Comparison of ENCODE assay signal across 8 mouse cellular contexts in genomic region chr2:93849505-93850089, GRCm38 (mm10). TPM values are rescaled to one million over a fixed set of nuclear protein-coding genes. Genes with fewer than 3 reads are reported as not detected.
DNase-seq lines count a peak whose midpoint lies in the region; ATAC-seq and TF ChIP-seq lines count a peak whose summit lies in the region.

TSS of gene Accs (minus strand) at chr2:93849943.

- H3K4me2 ChIP-seq in heart, embryonic 12.5 days = peak within 1 kb of the TSS; percentile 78
- H3K4me2 ChIP-seq in kidney, embryonic 16.5 days (replicated peaks; ENCODE audit: low read depth, low read length) = peak within 1 kb of the TSS; percentile 82
- peak within 1 kb of the TSS; percentile 76 for H3K4me2 ChIP-seq in liver, embryonic 11.5 days
- H3K4me2 ChIP-seq in myocyte (ENCODE audit: low read depth) = peak within 1 kb of the TSS; percentile 94

- peak; percentile 80 for ATAC-seq in heart, embryonic 12.5 days (ENCODE audit: insufficient number of reproducible peaks, low FRiP score)
- ATAC-seq in kidney, embryonic 16.5 days (ENCODE audit: low FRiP score, low TSS enrichment) = peak; percentile 94
- ATAC-seq in liver, embryonic 11.5 days (replicated peaks; ENCODE audit: low FRiP score) = peak; percentile 81

- no peaks in the 10 kb centered on the region for H3K27me3 ChIP-seq in erythroblast, embryonic 14.5 days (ENCODE audit: control insufficient read depth)
- H3K27me3 ChIP-seq in heart, embryonic 12.5 days (replicated peaks) = no peaks in the 10 kb centered on the region
- no peaks in the 10 kb centered on the region for H3K27me3 ChIP-seq in kidney, embryonic 16.5 days (ENCODE audit: insufficient read depth, low read length)
- H3K27me3 ChIP-seq in liver, embryonic 11.5 days (replicated peaks; ENCODE audit: control insufficient read depth, insufficient read depth, low read length) = no peaks in the 10 kb centered on the region
- peaks cover 12% of the 10 kb centered on the region for H3K27me3 ChIP-seq in myocyte (ENCODE audit: control insufficient read depth, insufficient read depth, insufficient read length)

- no peaks in the 10 kb centered on the region for H3K79me2 ChIP-seq in myocyte (ENCODE audit: control insufficient read depth, insufficient read depth)

- H3K27ac ChIP-seq in heart, embryonic 12.5 days (ENCODE audit: poor library complexity, severe bottlenecking) = peak within 1 kb of the TSS; percentile 86
- H3K27ac ChIP-seq in kidney, embryonic 16.5 days (ENCODE audit: low read length) = peak within 1 kb of the TSS; percentile 88
- peak within 1 kb of the TSS; percentile 67 for H3K27ac ChIP-seq in liver, embryonic 11.5 days (ENCODE audit: low read depth, low read length)

- peaks cover 14% of the 10 kb centered on the region for H3K4me1 ChIP-seq in erythroblast, embryonic 14.5 days (ENCODE audit: control insufficient read depth)
- peaks cover 13% of the 10 kb centered on the region for H3K4me1 ChIP-seq in heart, embryonic 12.5 days (replicated peaks)
- peaks cover 12% of the 10 kb centered on the region for H3K4me1 ChIP-seq in kidney, embryonic 16.5 days (ENCODE audit: insufficient read depth, low read length)
- H3K4me1 ChIP-seq in liver, embryonic 11.5 days (replicated peaks; ENCODE audit: control insufficient read depth, insufficient read depth, low read length) = peaks cover 8% of the 10 kb centered on the region

- H3K4me3 ChIP-seq in erythroblast, embryonic 14.5 days (replicated peaks) = peak within 1 kb of the TSS; percentile 68
- peak within 1 kb of the TSS; percentile 69 for H3K4me3 ChIP-seq in heart, embryonic 12.5 days
- peak within 1 kb of the TSS; percentile 69 for H3K4me3 ChIP-seq in kidney, embryonic 16.5 days (ENCODE audit: low read length)
- peak within 1 kb of the TSS; percentile 65 for H3K4me3 ChIP-seq in liver, embryonic 11.5 days (ENCODE audit: low read depth, low read length)
- H3K4me3 ChIP-seq in myocyte = peak within 1 kb of the TSS; percentile 33

- peak within 1 kb of the TSS; percentile 81 for H3K9ac ChIP-seq in heart, embryonic 12.5 days
- H3K9ac ChIP-seq in kidney, embryonic 16.5 days (replicated peaks; ENCODE audit: low read length) = peak within 1 kb of the TSS; percentile 87
- peak within 1 kb of the TSS; percentile 70 for H3K9ac ChIP-seq in liver, embryonic 11.5 days (ENCODE audit: low read depth, low read length)

- peak; percentile 41 for TF ChIP-seq POLR2A in myocyte (IDR thresholded peaks at IDR 0.05; ENCODE audit: insufficient read length, low read depth)

- no peaks in the 10 kb centered on the region for H3K36me3 ChIP-seq in erythroblast, embryonic 14.5 days (ENCODE audit: control insufficient read depth)
- peaks cover 17% of the 10 kb centered on the region for H3K36me3 ChIP-seq in heart, embryonic 12.5 days
- H3K36me3 ChIP-seq in kidney, embryonic 16.5 days (ENCODE audit: insufficient read depth, low read length) = no peaks in the 10 kb centered on the region; the same call in 1 of the 2 replicates
- H3K36me3 ChIP-seq in liver, embryonic 11.5 days (ENCODE audit: control insufficient read depth, insufficient read depth, low read length) = peaks cover under 1% of the 10 kb centered on the region; the same call in 1 of the 2 replicates
- H3K36me3 ChIP-seq in myocyte (ENCODE audit: control insufficient read depth, insufficient read depth) = no peaks in the 10 kb centered on the region

- DNase-seq in CD4-positive helper T cell, adult 2 months (ENCODE audit: low read depth, low spot score) = peak; percentile 80
- peak; percentile 50 for DNase-seq in brain, embryonic 18.5 days (ENCODE audit: low read depth, low spot score)
- peak; percentile 80 for DNase-seq in liver, embryonic 11.5 days (ENCODE audit: low spot score)
- peak; percentile 41 to 71 for DNase-seq in spleen, postnatal 4 days (ENCODE audit: low spot score in 2 of 2)

- no peak within 1 kb of the TSS for H3ac ChIP-seq in myocyte (ENCODE audit: control insufficient read depth, insufficient read length)

- H3K9me3 ChIP-seq in erythroblast, embryonic 14.5 days (ENCODE audit: control insufficient read depth, low read length) = no peaks in the 10 kb centered on the region
- no peaks in the 10 kb centered on the region for H3K9me3 ChIP-seq in heart, embryonic 12.5 days (replicated peaks)
- H3K9me3 ChIP-seq in kidney, embryonic 16.5 days (ENCODE audit: low read length) = no peaks in the 10 kb centered on the region
- no peaks in the 10 kb centered on the region for H3K9me3 ChIP-seq in liver, embryonic 11.5 days (ENCODE audit: control insufficient read depth, low read length)

- under 1% methylated on average over 28 of the region's 28 CpGs for WGBS in heart, embryonic 12.5 days
- 0% methylated on average over 28 of the region's 28 CpGs for WGBS in kidney, embryonic 16.5 days
- WGBS in liver, embryonic 11.5 days = under 1% methylated on average over 28 of the region's 28 CpGs

TF ChIP-seq in myocyte, 11 proteins besides CTCF, POLR2A, EP300 and RAD21:
- TF ChIP-seq MYOG (IDR thresholded peaks at IDR 0.05; ENCODE audit: control insufficient read depth in 1 of 3, insufficient read depth in 1 of 3, insufficient read length in 2 of 3, low read depth in 2 of 3) (no peak), USF1 (IDR thresholded peaks at IDR 0.05; ENCODE audit: low read depth) (no peak), E2F4 (IDR thresholded peaks at IDR 0.05; ENCODE audit: insufficient read depth) (no peak), REST (IDR thresholded peaks at IDR 0.05; ENCODE audit: insufficient read depth, insufficient read length) (no peak), MAX (IDR thresholded peaks at IDR 0.05; ENCODE audit: low read depth) (no peak), MYOD1 (IDR thresholded peaks at IDR 0.05; ENCODE audit: control insufficient read depth in 1 of 3, insufficient read length in 2 of 3, low read depth in 2 of 3) (no peak), SRF (IDR thresholded peaks at IDR 0.05; ENCODE audit: control insufficient read depth, insufficient read length, low read depth) (no peak), CEBPB (IDR thresholded peaks at IDR 0.05; ENCODE audit: insufficient read depth, poor library complexity, severe bottlenecking) (no peak)

RNA-seq across cellular contexts. Expression of gene Accs, which starts in this region (rescaled TPM):
- not detected in 2 replicates for polyA plus RNA-seq in erythroblast, embryonic 14.5 days (2012)
- 6.2 and 6.6 TPM in 2 replicates for polyA plus RNA-seq in heart, embryonic 12.5 days (2016; fragmentation: Nextera tagmentation; extraction: Ambion mirVana)
- polyA plus RNA-seq in kidney, embryonic 16.5 days (2015; fragmentation: Nextera tagmentation; extraction: Ambion mirVana) = 9.0 and 9.8 TPM in 2 replicates
- 3.3 and 4.8 TPM in 2 replicates for polyA plus RNA-seq in liver, embryonic 11.5 days (2014; fragmentation: Nextera tagmentation; extraction: Ambion mirVana)
- 4.2 TPM for polyA plus RNA-seq in myocyte (2012; fragmentation: generic; extraction: Trizol)

Comparison
In these comparisons a context has a peak if more than half of its experiments do, and no peak if none do; other contexts are left out.
1. Peak in every context shown above with its lines: DNase-seq, ATAC-seq, H3K4me3 ChIP-seq and H3K27ac ChIP-seq.